Mouse (Mus musculus) right cerebral cortex, postnatal 36 days (tissue): Measurements from ENCODE around the gene Ephx1.
"Not testable (repeated sequence)": the region's sequence is repeated elsewhere in the genome, so short reads cannot be mapped to it uniquely, and the experiment has no call there.

Experiments used
- DNase-seq, 2 experiments: peaks; one replicate each; pipeline ENCODE4 v3.0.0; 2022; ENCODE audit warnings: low spot score in 2 of 2, mixed read lengths in 1 of 2

Ephx1 gene

GRCm38 (mm10) chr1:180974126-180974746 lies 46.5 kb downstream of the Ephx1 start:
- no peak for DNase-seq

GRCm38 (mm10) chr1:180972941-180973340 lies 47.8 kb downstream of the Ephx1 start:
- DNase-seq: no peak

GRCm38 (mm10) chr1:180967261-180967660 lies 53.4 kb downstream of the Ephx1 start:
- DNase-seq: no peak

GRCm38 (mm10) chr1:180966542-180966941 lies 54.2 kb downstream of the Ephx1 start:
- no peak for DNase-seq

- no peak for DNase-seq
Observed at GRCm38 (mm10) chr1:180965786-180966185, 54.9 kb downstream of the Ephx1 start.

GRCm38 (mm10) chr1:180958797-180959196 lies 61.9 kb downstream of the Ephx1 start:
- DNase-seq: no peak

- DNase-seq: no peak
Observed at GRCm38 (mm10) chr1:180957989-180958388, 62.7 kb downstream of the Ephx1 start.

- no peak for DNase-seq
Observed at GRCm38 (mm10) chr1:180956973-180957381, 63.7 kb downstream of the Ephx1 start.

- DNase-seq: no peak
Observed at GRCm38 (mm10) chr1:180956401-180956800, 64.3 kb downstream of the Ephx1 start.

GRCm38 (mm10) chr1:180952808-180953207 lies 67.9 kb downstream of the Ephx1 start:
- DNase-seq: no peak

GRCm38 (mm10) chr1:180952085-180952746 lies 68.5 kb downstream of the Ephx1 start:
- DNase-seq: no peak

- no peak for DNase-seq
Observed at GRCm38 (mm10) chr1:180946448-180946847, 74.3 kb downstream of the Ephx1 start.

- no peak for DNase-seq
Observed at GRCm38 (mm10) chr1:180945001-180945980, 75.4 kb downstream of the Ephx1 start.

GRCm38 (mm10) chr1:180944553-180944952 lies 76.2 kb downstream of the Ephx1 start:
- no peak for DNase-seq

- no peak for DNase-seq
Observed at GRCm38 (mm10) chr1:180943896-180944295, 76.8 kb downstream of the Ephx1 start.

- no peak for DNase-seq
Observed at GRCm38 (mm10) chr1:180943032-180943644, 77.6 kb downstream of the Ephx1 start.

- DNase-seq: peak in 1 of 2 experiments; percentile 18
Observed at GRCm38 (mm10) chr1:180942166-180943031, 78.3 kb downstream of the Ephx1 start, which contains the start of gene Tmem63a. TSS of gene Tmem63a (plus strand) at chr1:180942344.

- DNase-seq: no peak
Observed at GRCm38 (mm10) chr1:180941726-180942125, 79.0 kb downstream of the Ephx1 start.

GRCm38 (mm10) chr1:180940776-180941460 lies 79.8 kb downstream of the Ephx1 start:
- no peak for DNase-seq

GRCm38 (mm10) chr1:180938781-180939180 lies 81.9 kb downstream of the Ephx1 start:
- not testable (repeated sequence) for DNase-seq
